Mouse (Mus musculus) 3T3-L1 (cell line): ENCODE data around the gene Gpc5.
"Not testable (repeated sequence)": the region's sequence is repeated elsewhere in the genome, so short reads cannot be mapped to it uniquely, and the experiment has no call there.

Source experiments
- DNase-seq: peaks from one replicate; pipeline ENCODE4 v3.0.0-alpha.2; 2015; ENCODE audit warnings: low read depth, low spot score

The Gpc5 gene

DNA sequence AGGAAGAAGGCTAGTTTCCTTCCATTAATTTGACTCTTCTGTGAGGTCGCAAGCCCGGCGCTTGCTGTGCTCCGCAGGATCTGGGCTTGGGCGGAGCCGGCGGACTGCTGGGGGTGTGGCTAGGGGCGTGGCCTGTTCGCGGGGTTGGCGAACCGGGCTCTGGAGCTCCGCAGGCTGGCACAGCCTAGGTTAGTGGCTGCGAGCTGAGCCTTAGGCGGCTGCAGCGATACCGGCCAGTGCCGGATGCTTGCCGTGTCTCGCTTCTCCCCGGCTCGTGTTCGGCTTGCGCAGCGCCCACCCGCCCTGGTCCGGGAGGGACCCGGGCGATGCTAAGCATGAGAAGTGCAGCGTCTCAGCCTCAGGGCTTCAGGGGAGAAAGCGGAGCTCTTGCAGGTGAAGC is at the start of gene Gpc5:
Gpc5 (plus strand) TSS at position 135 of the 400 bp plus-strand sequence.
- no peak for DNase-seq

DNA sequence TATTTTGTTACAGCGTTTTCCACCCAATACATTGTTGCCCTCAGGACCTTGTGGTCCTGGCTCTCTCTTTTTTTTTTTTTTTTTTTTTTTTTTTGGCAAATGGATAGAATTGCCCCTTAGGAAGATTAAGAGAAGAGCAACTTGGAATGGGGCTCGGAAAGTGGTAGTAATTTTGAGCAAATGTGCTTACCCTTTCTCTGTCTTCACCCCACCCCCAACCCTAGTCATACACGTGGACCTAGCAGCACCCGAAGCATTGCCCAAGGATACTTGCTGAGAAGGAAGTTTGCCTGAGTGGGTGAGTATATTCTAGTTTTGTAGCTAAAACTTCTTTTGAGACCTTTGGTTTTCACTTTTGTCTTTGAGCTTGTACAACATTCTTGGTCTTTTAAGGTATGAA is 49.4 kb upstream of the Gpc5 start:
- peak; percentile 57 for DNase-seq

DNA sequence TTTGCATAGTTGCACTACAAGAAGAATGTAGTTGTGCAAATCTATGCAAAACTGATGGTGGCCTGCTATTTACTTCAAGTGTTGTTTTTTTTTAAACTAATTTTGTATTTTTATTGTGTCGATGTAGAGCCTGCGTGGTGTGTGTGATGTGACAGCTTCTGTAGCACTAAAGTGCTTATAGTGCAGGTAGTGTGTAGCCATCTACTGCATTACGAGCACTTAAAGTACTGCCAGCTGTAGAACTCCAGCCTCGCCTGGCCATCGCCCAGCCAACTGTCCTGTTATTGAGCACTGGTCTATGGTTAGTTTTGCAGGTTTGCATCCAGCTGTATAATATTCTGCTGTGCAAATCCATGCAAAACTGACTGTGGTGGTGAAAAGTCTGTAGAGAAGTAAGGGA is 48.0 kb upstream of the Gpc5 start:
- DNase-seq: no peak

DNA sequence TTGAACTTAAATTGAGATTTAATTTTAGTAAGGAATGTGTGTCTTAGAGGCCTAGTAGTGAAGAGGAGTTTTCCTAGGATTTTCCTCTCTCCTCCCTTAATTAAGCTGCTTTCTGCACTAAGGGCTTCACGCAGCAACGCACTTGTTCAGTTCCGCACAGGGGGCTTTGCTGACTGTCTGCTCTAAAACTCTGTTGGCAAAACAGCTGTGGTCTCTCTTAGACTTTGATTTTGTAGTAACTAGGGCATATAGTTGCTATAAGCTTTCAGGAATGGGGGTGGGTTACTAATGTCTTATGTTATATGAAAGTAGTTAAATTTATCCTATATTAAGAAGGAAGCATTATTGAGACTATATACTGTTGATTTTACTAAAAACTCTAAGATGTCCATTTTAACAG is 46.3 kb upstream of the Gpc5 start:
- DNase-seq: no peak

- DNase-seq: no peak
These were observed 44.7 kb upstream of the Gpc5 start for GRCm38 (mm10) chr14:115047316-115047715.

DNA sequence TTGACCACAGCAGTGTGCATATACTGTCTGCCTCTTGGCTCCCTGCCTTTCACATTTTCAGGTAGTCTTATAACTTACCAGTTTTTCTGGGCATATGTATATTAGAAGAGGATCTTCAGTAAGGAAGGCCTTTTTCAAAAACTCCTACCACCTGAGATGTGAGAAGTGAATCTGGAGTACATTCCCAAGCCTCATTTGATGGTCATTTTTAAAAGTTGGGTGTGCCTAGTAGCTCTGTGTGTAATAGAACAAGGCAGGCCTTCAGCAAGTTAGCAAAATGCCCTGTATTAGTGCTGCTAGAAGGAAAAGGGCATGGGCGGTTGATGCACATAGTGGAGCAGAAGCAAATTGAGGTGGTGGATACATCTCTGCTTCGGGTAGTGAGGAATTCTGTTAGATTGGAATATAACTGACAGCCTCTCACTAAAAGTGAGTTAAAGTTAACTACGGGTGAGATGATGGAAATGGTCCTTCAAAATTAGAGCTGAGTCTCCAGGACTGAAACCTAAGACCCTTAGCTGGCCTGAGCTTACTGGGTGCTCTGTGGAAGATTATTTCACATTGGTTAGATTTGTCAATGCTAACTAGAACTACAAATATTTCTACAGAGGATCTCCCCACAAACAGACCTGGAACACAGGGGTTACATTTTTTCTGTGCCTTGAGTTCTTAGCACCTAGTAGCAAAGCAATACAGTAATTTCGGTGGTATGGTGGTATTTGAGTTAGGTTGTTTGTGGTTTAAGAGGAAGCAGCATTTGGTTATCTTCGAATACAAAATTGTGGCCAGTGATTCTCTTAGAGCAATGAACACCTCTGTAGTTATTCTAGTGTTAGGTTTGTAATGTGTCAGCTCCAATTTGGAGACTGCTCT is 43.8 kb upstream of the Gpc5 start:
- DNase-seq: no peak

DNA sequence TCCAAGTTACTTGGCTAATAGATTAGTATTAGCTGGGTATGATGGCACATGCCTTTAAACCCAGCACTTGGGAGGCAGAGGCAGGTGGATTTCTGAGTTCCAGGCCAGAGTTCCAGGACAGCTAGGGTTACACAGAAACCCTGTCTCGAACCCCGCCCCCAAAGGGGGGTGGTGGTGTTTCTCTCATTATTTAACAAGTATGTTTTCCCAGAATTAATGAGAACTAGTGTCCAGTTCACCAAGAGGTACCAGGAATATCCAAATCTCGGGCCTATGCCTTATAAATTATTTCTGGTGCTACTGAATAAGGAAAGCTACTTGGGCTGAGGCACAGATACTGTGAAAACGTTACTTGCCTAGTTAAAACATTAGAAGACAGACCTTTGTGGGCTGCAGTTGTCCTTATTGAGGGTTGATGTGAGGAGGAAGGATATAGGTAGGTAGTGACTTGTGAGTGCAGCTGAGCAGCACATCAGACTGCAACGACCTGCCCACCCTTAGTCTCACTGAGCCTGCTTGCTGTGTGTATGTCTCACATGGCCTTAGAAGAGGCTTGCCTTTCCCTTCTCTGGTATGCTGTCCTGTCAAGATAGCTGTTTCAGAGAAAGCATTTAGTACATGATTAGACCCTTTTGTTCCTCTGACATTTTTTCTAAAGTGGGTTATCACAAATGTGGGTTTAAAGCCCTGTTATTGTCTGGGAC is 43.0 kb upstream of the Gpc5 start:
- DNase-seq: no peak

- DNase-seq: no peak
These were observed 42.2 kb upstream of the Gpc5 start for GRCm38 (mm10) chr14:115049831-115050230.

DNA sequence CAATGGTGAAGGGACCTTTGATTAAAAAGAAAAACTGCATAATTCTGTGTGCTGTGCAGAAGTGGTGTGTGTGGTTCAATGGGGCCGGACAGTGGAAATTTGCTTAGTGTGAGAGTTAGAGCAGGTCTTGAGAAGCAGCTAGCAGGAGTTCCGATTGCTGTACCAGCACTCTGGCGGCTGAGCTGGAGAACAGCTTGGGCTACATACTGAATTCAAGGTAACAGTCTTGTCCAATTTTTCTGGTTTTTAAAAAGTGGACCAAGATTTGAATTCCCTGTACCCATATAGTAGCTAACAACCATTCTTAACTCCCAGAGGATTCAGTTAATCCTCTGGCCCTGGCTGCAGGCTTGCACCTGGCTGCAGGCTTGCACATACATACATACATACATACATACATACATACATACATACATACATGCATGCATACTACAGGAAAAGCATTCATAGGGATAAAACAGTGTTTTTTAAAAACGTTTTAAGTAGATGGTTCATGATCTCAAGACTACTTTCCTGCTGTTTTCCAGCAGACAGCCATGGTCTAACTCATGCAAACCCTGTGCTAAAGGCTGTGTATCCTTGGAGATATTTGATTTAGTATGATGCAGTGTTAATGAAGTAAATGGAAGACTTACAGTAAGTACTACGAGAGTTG is 40.8 kb upstream of the Gpc5 start:
- no peak for DNase-seq

DNA sequence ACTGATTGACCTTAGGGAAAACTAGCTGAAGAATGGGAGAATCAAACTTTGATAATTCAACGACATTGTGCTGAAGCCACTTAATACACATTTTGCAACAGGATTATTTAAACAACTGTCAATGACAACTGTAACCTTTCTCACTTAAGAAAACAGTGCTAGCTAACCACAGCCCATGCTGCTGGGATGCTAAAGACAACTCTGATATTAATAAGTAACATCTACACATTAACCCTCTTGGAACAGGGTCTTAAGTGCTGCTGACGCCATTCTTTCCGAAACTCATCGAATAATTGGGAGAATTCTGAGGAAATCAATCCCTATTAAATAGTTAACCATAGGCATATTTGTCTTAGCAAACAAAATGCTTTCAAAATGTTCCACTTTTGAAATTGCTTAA is 39.6 kb upstream of the Gpc5 start:
- no peak for DNase-seq

GRCm38 (mm10) chr14:115054252-115054651 is 37.8 kb upstream of the Gpc5 start:
- no peak for DNase-seq

DNA sequence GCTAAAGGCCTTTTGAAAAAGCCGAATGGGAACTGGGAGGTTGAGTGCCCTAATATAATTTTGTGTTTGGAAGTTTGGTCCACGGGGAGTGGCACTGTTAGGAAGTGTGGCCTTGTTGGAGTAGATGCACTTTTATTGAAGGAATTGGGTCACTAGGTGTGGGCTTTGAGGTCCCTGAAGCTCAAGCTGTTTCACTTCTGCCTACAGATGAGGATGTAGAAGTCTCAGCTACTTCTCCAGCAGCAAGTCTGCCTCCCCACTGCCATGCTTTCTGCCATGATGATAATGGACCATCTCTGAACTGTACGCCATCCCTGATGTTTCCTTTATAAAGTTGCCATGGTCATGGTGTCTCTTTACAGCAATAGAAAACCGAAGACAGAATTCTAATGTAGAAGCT is 34.5 kb upstream of the Gpc5 start:
- DNase-seq: no peak

GRCm38 (mm10) chr14:115066164-115066563 is 25.9 kb upstream of the Gpc5 start:
- not testable (repeated sequence) for DNase-seq

GRCm38 (mm10) chr14:115070534-115070933 is 21.5 kb upstream of the Gpc5 start:
- DNase-seq: peak; percentile 51

- no peak for DNase-seq
These were observed 14.7 kb upstream of the Gpc5 start for GRCm38 (mm10) chr14:115077340-115077739.

- no peak for DNase-seq
These were observed 14.0 kb upstream of the Gpc5 start for GRCm38 (mm10) chr14:115078064-115078463.

GRCm38 (mm10) chr14:115081728-115082502 is 10.1 kb upstream of the Gpc5 start:
- no peak for DNase-seq

GRCm38 (mm10) chr14:115090516-115090915 is 1.5 kb upstream of the Gpc5 start:
- no peak for DNase-seq

DNA sequence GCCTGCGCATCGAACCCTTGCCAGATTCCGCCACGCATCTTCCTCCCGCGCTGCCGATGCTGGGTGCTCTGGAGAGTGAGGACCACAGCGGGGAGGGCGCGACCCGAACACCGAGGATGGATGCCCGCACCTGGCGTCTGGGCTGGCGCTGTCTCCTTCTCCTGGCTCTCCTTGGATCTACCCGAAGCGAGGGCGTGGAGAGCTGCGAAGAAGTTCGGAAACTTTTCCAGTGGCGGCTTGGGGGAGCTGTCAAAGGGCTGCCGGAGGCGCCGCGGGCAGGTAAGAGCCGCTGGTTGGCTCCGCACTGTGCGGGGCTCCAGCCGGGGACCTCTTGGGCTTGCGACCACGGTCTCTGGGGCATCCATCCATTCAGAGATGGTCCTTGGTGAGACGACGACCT is 495 bp downstream of the Gpc5 start:
- no peak for DNase-seq

DNA sequence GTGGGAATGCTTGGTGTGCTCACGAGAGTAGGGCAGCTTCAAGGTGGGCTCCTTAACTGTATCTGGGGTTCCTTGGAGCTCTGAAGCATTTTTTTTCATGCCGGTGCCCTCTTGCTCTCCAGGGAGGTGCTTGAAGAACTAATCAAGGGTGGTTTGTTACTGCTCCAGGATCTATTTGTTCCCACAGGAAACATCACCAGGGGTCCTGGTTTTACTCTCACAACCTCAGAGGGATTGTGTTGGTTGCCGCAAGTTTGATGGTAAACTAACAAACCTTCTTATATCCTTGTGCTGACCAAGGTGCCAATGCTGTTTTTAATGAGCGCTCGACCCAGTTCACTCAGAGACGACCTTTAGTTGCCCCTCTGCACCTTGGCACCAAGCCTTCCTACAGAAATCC is 937 bp downstream of the Gpc5 start:
- DNase-seq: no peak

DNA sequence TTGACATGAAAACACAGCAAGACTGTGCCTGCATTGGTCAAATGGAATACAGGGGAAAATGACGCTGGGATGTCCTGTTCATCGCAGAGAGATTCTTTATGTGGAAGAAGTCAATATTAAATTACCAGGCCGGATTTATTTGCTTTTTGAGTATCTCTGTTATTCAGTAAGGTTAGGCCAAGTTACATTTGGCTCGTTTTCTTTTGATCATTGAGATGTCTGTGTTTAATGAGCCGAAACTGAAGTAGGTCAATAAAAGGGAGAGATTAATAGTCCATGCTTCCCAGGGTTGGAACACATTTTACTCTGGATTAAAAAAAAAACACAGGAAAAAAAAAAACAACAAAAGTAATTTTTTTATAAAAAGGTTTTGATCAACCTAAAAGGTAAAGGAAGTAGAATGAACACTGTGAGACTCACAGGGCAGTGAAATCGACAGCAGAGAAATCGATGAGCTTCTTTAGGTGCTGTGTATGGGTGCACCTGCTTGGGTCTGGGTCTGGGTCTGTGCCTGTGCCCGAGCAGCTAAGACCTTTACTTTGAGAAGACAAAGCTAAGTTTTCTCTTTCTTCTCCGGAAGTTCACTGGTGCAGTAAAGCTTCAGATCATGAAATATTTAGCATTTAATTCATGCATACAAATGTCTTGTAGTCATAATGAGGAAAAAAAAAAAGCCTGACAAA is 8.7 kb downstream of the Gpc5 start:
- no peak for DNase-seq
